Mouse (Mus musculus) retina, postnatal 1 day (tissue): ENCODE results near the gene Zranb2.
A peak's percentile ranks its signal among the peaks of the same experiment; 100 is the strongest.

Source experiments
- DNase-seq: peaks from one replicate; pipeline ENCODE4 v3.0.0-alpha.2; 2012

Gene Zranb2

DNA sequence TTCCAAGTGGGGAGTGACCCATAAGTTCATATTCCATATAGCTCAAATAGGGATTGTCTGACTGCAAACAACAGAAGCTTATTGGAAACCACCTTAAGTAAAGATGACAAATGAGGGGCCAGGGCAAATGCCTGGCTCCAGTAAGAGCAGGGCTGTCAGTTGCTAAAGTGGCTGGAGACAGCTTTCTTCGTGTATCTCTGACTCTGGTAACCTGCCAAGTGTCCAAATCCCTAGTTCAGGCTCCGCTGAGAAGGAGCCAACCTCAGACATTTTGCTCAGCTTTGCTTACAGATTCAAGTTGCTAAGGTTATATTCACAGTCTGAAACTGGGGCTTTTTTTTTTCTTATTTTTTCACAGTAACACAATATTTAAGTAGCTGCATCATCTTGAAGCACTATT lies 45.4 kb downstream of the Zranb2 start:
- no peak for DNase-seq

DNA sequence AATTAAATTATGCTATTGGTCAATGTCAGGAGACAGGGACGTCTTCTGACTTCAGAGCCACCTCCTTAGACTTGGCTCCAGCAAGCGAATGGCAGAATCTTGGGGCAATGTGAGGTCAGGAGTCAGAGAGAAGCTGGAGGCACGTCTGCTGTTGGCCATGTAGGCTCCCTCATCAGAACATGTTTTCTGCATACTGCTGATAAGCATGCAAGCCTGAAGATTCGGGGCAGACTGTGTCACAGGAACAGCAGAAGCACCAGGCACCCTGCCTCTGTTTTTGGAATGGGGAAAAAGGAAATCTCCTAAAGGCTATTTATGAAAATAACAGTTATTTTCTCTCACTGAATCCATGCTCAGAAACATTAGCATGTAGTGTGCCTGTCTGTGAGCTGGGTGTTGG lies 46.3 kb downstream of the Zranb2 start:
- DNase-seq = no peak

- no peak for DNase-seq
Observed at GRCm38 (mm10) chr3:157581755-157582154, 47.8 kb downstream of the Zranb2 start.

DNA sequence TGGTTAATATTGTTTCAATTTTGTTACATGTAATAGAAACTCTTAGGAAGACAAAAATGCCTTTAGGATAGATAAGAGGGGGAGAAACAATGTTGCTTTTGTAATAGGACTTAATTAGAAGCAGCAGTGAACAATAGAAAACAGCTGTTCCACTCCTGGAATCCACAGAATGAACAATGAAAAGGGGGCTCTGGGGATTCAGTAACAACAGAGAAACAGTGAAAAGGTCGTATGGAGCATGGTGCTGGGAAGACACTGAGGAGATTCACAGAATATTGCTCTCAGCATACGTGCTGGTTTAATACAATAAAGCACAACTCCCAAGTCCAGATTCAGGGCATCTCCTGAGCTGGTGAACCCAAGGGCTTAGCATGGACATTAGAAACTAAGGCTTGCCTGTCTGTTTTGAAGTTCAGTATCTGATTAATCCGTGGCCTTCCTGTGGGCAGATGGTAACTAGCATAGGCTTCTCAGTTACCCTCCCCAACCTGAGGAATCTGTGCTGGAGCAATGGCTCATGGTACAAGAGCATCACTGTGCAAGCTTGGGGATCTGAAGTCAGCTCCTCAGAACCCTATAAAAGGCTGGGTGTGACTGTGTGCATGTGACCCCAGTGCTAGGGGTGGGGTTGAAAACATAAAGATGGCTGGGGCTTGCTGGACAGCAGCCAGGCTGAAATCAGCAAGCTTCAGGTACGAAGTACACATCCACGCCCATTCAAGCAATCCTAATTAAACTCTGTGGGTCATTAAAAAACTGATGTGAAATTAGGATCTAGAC lies 48.9 kb downstream of the Zranb2 start:
- DNase-seq = peak; percentile 69

- no peak for DNase-seq
Observed at GRCm38 (mm10) chr3:157597837-157598379, 63.9 kb downstream of the Zranb2 start.
